Mouse (Mus musculus): Measurements from ENCODE around the gene Apba2. TPM values are rescaled to one million over a fixed set of nuclear protein-coding genes. Genes with fewer than 3 reads are reported as not detected.

Apba2 gene
- polyA plus RNA-seq, 1 experiment from 2014 or later: 123 TPM

DNA sequence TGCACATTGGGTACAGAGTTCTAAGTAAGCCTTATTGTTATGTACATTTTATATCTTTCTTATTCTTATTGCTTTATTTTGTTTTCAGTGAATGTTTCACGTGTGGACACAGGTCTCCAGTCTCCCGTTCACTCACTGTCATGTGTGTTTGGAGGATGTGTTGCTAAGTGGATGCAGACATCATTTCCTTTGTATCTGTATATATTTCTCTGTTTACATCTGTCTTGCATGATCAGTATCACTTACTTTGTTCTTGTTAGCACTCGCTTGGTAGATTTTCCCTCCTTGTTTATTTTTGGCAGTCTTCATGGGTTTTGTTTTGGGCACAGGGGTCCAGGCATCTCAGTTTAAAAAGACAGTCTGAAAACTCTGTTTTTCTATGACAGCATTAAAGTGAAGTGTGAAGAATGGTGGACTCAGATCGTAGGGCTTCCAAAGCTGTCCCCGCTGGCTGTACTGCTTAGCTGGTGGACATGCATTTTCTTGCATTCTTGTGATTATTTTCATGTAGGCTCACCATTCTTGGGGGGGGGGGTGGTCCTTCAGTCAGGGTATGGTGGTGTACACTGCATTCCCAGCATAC is 164.3 kb downstream of the Apba2 start:
- no peak overlapping the region for H3K27ac ChIP-seq (ENCODE audit: low read depth, low read length)
- no peak for ATAC-seq (ENCODE audit: insufficient read depth, low FRiP score, low TSS enrichment)
- no peaks in the 10 kb centered on the region for H3K27me3 ChIP-seq (ENCODE audit: control insufficient read depth, insufficient read depth, low read length)
- no peak overlapping the region for H3K4me2 ChIP-seq (ENCODE audit: low read depth)
- no peaks in the 10 kb centered on the region for H3K9me3 ChIP-seq (ENCODE audit: control insufficient read depth, low read length)
- H3K4me1 ChIP-seq (ENCODE audit: control insufficient read depth, insufficient read depth, low read length): no peaks in the 10 kb centered on the region
- 89% methylated on average over 5 of the region's 5 CpGs for WGBS
- H3K9ac ChIP-seq (ENCODE audit: low read length): no peak overlapping the region
- no peaks in the 10 kb centered on the region for H3K36me3 ChIP-seq (ENCODE audit: control insufficient read depth, insufficient read depth, low read length)
- no peak for DNase-seq (ENCODE audit: low spot score)
- no peak overlapping the region for H3K4me3 ChIP-seq (ENCODE audit: low read depth, low read length)

DNA sequence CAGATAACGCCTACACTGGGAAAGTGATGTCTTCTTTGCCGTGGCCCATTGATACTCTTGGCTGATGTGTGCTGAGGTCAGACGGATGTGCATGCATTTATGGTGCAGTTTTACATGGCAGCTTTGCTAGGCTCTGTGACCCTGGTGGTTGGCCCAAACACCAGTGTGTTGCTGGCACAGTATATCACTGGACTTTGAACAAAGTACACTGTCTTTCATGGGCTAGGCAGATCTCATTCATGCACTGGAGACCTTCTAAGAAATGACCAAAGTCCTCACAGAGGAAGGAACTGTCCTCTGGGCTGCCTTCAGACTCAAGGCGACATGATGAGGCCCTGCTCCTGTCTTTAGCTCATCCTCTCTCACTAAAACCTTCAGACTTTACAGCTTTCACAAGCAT is 166.5 kb downstream of the Apba2 start:
- Histone ChIP-seq H3K9me3 (ENCODE audit: control insufficient read depth, low read length) (no peaks in the 10 kb centered on the region), H3K4me1 (ENCODE audit: control insufficient read depth, insufficient read depth, low read length) (no peaks in the 10 kb centered on the region), H3K36me3 (ENCODE audit: control insufficient read depth, insufficient read depth, low read length) (no peaks in the 10 kb centered on the region), H3K27ac (ENCODE audit: low read depth, low read length) (no peak overlapping the region), H3K4me2 (ENCODE audit: low read depth) (no peak overlapping the region), H3K27me3 (ENCODE audit: control insufficient read depth, insufficient read depth, low read length) (no peaks in the 10 kb centered on the region), H3K9ac (ENCODE audit: low read length) (no peak overlapping the region), H3K4me3 (ENCODE audit: low read depth, low read length) (no peak overlapping the region)
- DNase-seq (ENCODE audit: low spot score) (no peak), ATAC-seq (ENCODE audit: insufficient read depth, low FRiP score, low TSS enrichment) (no peak)
- 99% methylated on average over 4 of the region's 4 CpGs for WGBS

GRCm38 (mm10) chr7:64679771-64680479 is 178.4 kb downstream of the Apba2 start:
- no peak for DNase-seq (ENCODE audit: low spot score)
- Histone ChIP-seq H3K36me3 (ENCODE audit: control insufficient read depth, insufficient read depth, low read length) (no peaks in the 10 kb centered on the region), H3K27ac (ENCODE audit: low read depth, low read length) (no peak overlapping the region), H3K27me3 (ENCODE audit: control insufficient read depth, insufficient read depth, low read length) (no peaks in the 10 kb centered on the region), H3K9ac (ENCODE audit: low read length) (no peak overlapping the region), H3K9me3 (ENCODE audit: control insufficient read depth, low read length) (no peaks in the 10 kb centered on the region), H3K4me3 (ENCODE audit: low read depth, low read length) (no peak overlapping the region), H3K4me2 (ENCODE audit: low read depth) (no peak overlapping the region), H3K4me1 (ENCODE audit: control insufficient read depth, insufficient read depth, low read length) (no peaks in the 10 kb centered on the region)
- WGBS: 90% methylated on average over 10 of the region's 10 CpGs
- no peak for ATAC-seq (ENCODE audit: insufficient read depth, low FRiP score, low TSS enrichment)

DNA sequence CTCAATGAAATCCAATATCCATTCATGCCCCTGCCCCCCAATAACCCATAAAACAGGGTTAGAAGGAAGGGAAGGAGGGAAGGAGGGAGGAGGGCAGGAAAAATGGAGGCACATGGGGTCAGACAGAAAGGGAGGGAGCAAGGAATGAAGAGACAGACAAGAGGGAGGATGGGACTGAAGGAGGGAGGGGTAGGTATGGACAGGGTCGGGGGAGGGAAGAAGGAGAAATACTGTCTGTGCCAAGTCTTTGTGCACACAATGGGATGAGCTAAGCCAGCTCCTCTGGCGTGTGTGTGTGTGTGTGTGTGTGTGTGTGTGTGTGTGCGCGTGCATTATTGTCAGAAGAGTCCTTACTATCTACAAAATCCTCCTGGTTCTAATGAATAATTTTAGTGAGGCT is 183.4 kb downstream of the Apba2 start:
- Histone ChIP-seq H3K9ac (ENCODE audit: low read length) (no peak overlapping the region), H3K36me3 (ENCODE audit: control insufficient read depth, insufficient read depth, low read length) (no peaks in the 10 kb centered on the region), H3K4me1 (ENCODE audit: control insufficient read depth, insufficient read depth, low read length) (peaks cover 11% of the 10 kb centered on the region; the same call in 1 of the 2 replicates), H3K4me3 (ENCODE audit: low read depth, low read length) (no peak overlapping the region), H3K4me2 (ENCODE audit: low read depth) (no peak overlapping the region), H3K27ac (ENCODE audit: low read depth, low read length) (no peak overlapping the region), H3K9me3 (ENCODE audit: control insufficient read depth, low read length) (no peaks in the 10 kb centered on the region), H3K27me3 (ENCODE audit: control insufficient read depth, insufficient read depth, low read length) (no peaks in the 10 kb centered on the region)
- WGBS: 87% methylated on average over 4 of the region's 4 CpGs
- no peak for ATAC-seq (ENCODE audit: insufficient read depth, low FRiP score, low TSS enrichment)
- DNase-seq (ENCODE audit: low spot score): no peak

DNA sequence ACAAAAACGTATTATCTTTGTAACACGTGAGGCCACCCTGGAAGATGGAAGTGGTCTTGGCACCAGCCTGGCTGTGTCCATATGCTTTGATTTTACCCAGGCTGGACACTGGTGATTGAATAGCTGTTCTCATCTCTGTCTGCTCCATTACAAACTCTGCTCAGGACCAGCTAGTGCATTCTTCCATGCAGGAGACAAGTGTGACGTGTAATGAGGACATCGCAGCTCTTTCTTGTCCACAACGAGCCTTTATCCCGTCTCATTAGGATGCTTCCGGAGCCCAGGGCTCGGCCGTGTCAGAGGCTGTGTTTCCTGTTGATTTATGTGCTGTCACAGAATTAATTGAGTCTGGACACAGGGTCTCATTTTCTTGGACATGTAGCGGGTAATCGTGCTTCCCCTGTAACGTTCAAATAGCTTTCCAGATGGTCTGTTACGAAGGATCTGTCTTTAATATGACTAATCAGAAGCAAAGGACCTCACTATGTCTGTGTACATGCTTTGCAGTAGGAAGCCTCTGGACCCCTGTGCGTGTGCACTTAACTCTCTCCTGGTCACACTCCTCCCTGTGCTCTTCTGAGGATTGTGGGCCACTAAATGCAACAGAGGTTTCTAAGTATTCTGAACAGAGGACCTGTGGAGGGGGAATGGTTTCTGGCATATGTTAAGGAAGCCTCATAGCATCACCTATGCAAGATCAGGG is 186.8 kb downstream of the Apba2 start:
- WGBS: 34% methylated on average over 14 of the region's 14 CpGs
- Histone ChIP-seq H3K4me1 (ENCODE audit: control insufficient read depth, insufficient read depth, low read length) (peaks cover 11% of the 10 kb centered on the region; the same call in 1 of the 2 replicates), H3K9me3 (ENCODE audit: control insufficient read depth, low read length) (no peaks in the 10 kb centered on the region), H3K4me2 (ENCODE audit: low read depth) (no peak overlapping the region), H3K27me3 (ENCODE audit: control insufficient read depth, insufficient read depth, low read length) (no peaks in the 10 kb centered on the region), H3K4me3 (ENCODE audit: low read depth, low read length) (no peak overlapping the region), H3K27ac (ENCODE audit: low read depth, low read length) (peak overlapping the region; percentile 66; the same call in 1 of the 2 replicates), H3K36me3 (ENCODE audit: control insufficient read depth, insufficient read depth, low read length) (no peaks in the 10 kb centered on the region), H3K9ac (ENCODE audit: low read length) (no peak overlapping the region)
- ATAC-seq (ENCODE audit: insufficient read depth, low FRiP score, low TSS enrichment): peak; percentile 75
- DNase-seq (ENCODE audit: low spot score): peak; percentile 58

DNA sequence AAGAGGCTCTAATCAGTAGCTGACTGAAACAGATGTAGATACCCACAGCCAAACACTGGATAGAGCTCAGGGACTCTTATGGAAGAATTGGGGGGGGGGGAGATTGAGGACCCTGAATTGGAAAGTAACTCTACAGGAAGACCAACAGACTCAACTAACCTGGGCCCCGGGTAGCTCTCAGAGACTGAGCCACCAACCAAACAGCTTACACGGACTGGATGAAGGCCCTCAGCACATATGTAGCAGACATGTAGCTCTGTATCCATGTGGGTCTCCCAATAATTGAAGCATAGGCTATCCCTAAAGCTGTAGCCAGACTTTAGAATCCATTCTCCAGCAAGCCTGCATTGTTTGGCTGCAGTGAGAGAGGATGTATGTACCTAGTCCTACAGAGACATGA is 190.3 kb downstream of the Apba2 start:
- Histone ChIP-seq H3K4me2 (ENCODE audit: low read depth) (no peak overlapping the region), H3K9ac (ENCODE audit: low read length) (no peak overlapping the region), H3K9me3 (ENCODE audit: control insufficient read depth, low read length) (no peaks in the 10 kb centered on the region), H3K4me1 (ENCODE audit: control insufficient read depth, insufficient read depth, low read length) (peaks cover 11% of the 10 kb centered on the region), H3K27me3 (ENCODE audit: control insufficient read depth, insufficient read depth, low read length) (no peaks in the 10 kb centered on the region), H3K27ac (ENCODE audit: low read depth, low read length) (no peak overlapping the region), H3K4me3 (ENCODE audit: low read depth, low read length) (no peak overlapping the region), H3K36me3 (ENCODE audit: control insufficient read depth, insufficient read depth, low read length) (no peaks in the 10 kb centered on the region)
- ATAC-seq (ENCODE audit: insufficient read depth, low FRiP score, low TSS enrichment): no peak
- DNase-seq (ENCODE audit: low spot score): no peak
- WGBS: 100% methylated on average over 2 of the region's 2 CpGs

DNA sequence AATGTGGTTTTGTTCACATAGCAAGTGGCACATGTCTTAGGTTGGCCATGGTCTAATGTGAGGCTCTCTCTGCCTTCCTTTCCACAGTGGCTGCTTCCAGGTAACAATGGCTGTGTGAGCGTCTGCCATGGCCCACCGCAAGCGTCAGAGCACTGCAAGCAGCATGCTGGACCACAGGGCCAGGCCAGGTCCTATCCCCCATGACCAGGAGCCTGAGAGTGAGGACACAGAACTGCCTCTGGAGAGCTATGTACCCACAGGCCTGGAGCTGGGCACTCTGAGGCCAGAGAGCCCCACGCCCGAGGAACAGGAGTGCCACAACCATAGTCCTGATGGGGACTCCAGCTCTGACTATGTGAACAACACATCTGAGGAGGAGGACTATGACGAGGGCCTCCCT is 193.4 kb downstream of the Apba2 start:
- DNase-seq (ENCODE audit: low spot score) (no peak), ATAC-seq (ENCODE audit: insufficient read depth, low FRiP score, low TSS enrichment) (no peak)
- Histone ChIP-seq H3K36me3 (ENCODE audit: control insufficient read depth, insufficient read depth, low read length) (no peaks in the 10 kb centered on the region), H3K9ac (ENCODE audit: low read length) (no peak overlapping the region), H3K4me2 (ENCODE audit: low read depth) (no peak overlapping the region), H3K4me1 (ENCODE audit: control insufficient read depth, insufficient read depth, low read length) (peaks cover 4% of the 10 kb centered on the region), H3K9me3 (ENCODE audit: control insufficient read depth, low read length) (no peaks in the 10 kb centered on the region), H3K27ac (ENCODE audit: low read depth, low read length) (no peak overlapping the region), H3K4me3 (ENCODE audit: low read depth, low read length) (no peak overlapping the region), H3K27me3 (ENCODE audit: control insufficient read depth, insufficient read depth, low read length) (no peaks in the 10 kb centered on the region)
- WGBS: 98% methylated on average over 6 of the region's 6 CpGs

DNA sequence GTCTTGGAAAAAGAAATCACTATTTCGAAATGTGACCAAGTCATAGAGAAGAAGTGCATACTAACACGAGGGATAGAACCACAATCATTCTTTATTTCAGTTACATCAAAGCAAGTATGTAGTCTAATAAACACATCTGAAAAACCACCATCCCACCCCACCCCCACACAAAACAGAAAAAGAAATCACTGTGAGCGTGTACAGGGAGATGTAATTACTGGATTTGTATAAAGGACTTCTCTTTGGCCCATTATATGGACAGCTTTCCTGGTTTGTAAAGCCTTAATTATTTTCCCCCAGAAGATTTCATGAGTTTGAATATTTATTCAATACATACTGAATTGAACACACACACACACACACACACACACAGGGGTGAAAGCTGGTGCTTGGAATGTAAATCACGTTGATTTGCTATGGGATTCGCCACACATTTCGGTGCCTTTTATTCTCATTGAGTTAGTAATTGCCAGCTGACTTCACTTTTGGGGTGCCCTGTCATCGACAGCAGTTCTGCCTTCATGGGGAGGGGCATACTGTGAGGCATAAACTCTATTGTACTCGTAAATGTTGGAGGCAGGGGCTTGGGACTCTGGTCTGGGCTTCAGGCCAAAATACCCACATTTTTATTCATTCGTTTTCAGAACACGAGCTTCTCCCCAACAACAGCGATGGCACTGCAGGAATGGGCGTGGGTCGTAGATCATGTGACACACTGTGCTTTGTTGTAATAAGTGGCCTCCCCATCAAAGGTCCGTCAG is 195.2 kb downstream of the Apba2 start:
- H3K4me3 ChIP-seq (ENCODE audit: low read depth, low read length): no peak overlapping the region
- H3K4me1 ChIP-seq (ENCODE audit: control insufficient read depth, insufficient read depth, low read length): peaks cover 4% of the 10 kb centered on the region
- peak; percentile 44 for DNase-seq (ENCODE audit: low spot score)
- peak; percentile 85 for ATAC-seq (ENCODE audit: insufficient read depth, low FRiP score, low TSS enrichment)
- WGBS: 66% methylated on average over 14 of the region's 14 CpGs
- H3K36me3 ChIP-seq (ENCODE audit: control insufficient read depth, insufficient read depth, low read length): no peaks in the 10 kb centered on the region
- H3K9me3 ChIP-seq (ENCODE audit: control insufficient read depth, low read length): no peaks in the 10 kb centered on the region
- H3K4me2 ChIP-seq (ENCODE audit: low read depth): no peak overlapping the region
- H3K27me3 ChIP-seq (ENCODE audit: control insufficient read depth, insufficient read depth, low read length): no peaks in the 10 kb centered on the region
- no peak overlapping the region for H3K9ac ChIP-seq (ENCODE audit: low read length)
- H3K27ac ChIP-seq (ENCODE audit: low read depth, low read length): no peak overlapping the region
